Mouse (Mus musculus) G1E (cell line): ENCODE measurements around the gene Hcls1.

Source experiments
- GATA2 ChIP-seq: IDR thresholded peaks from 2 replicates; pipeline ENCODE4 v1.6.1; 2012; ENCODE audit warnings: low read depth, low read length, inconsistent platforms, borderline replicate concordance
- TAL1 ChIP-seq: conservative IDR thresholded peaks from 2 replicates; pipeline ENCODE4 v1.6.1; 2012; ENCODE audit warnings: low read depth, low read length, inconsistent platforms, mixed read lengths

DNA sequence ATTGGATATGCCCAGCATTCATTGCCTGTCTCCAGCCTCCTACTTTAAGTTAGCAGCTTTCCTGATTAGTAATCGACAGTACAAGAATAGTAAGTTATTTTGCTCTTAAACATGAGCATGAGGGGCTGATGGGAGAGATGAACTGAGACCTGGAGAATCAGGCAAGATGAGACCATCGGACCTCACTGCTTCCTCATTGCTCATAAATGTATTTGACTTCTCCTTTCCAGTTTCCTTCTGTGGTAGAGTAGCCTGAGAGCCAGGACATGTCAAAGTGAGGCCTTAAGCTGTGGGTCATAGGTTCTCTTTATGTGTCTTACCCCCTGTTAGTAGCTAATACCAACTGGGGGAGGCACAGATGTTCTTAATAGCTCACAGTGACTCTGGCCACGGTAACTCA lies 1.0 kb downstream of the Hcls1 start:
- TF ChIP-seq GATA2, result no peak
- no peak for TF ChIP-seq TAL1
